Mouse (Mus musculus) limb, embryonic 12.5 days (tissue): ENCODE measurements around the gene Rasl12. TPM values are rescaled to one million over a fixed set of nuclear protein-coding genes. Genes with fewer than 3 reads are reported as not detected.
A peak's percentile ranks its signal among the peaks of the same experiment; 100 is the strongest.

Experiments
- ATAC-seq: fragments of 200-750 bp; cut with Nextera tagmentation; 2 replicates; pipeline ENCODE4 v1.8.0; 2017; ENCODE audit warnings: low read depth, moderate TSS enrichment; ENCODE audit not compliant: insufficient number of reproducible peaks, insufficient read depth, low FRiP score, low TSS enrichment
- H3K27ac ChIP-seq: fragments of 300-500 bp; sonication (generic); 2 replicates; pipeline ENCODE4 v1.5.1; 2016; ENCODE audit warnings: mild to moderate bottlenecking, moderate library complexity
- H3K27me3 ChIP-seq: fragments of 300-500 bp; sonication (generic); 2 replicates; pipeline ENCODE4 v1.6.1; 2016; ENCODE audit warnings: mild to moderate bottlenecking, moderate library complexity
- H3K36me3 ChIP-seq: fragments of 300-500 bp; sonication (generic); 2 replicates; pipeline ENCODE4 v1.6.1; 2016; ENCODE audit warnings: mild to moderate bottlenecking, moderate library complexity
- H3K4me1 ChIP-seq: fragments of 300-500 bp; sonication (generic); replicated peaks from 2 replicates; pipeline ENCODE4 v1.6.1; 2016
- H3K4me2 ChIP-seq: fragments of 300-500 bp; sonication (generic); 2 replicates; pipeline ENCODE4 v1.6.1; 2016; ENCODE audit warnings: mild to moderate bottlenecking, moderate library complexity
- H3K4me3 ChIP-seq: fragments of 300-500 bp; sonication (generic); replicated peaks from 2 replicates; pipeline ENCODE4 v1.5.1; 2016; ENCODE audit warnings: mild to moderate bottlenecking
- H3K9ac ChIP-seq: fragments of 300-500 bp; sonication (generic); replicated peaks from 2 replicates; pipeline ENCODE4 v1.6.1; 2016; ENCODE audit warnings: mild to moderate bottlenecking, moderate library complexity
- H3K9me3 ChIP-seq: fragments of 300-500 bp; sonication (generic); 2 replicates; pipeline ENCODE4 v1.6.1; 2016; ENCODE audit warnings: mild to moderate bottlenecking, moderate library complexity
- WGBS: fragments of 180-500 bp; shearing (Covaris S2); methylation state at CpG from one replicate; pipeline ENCODE4 v1.1.7; 2016; 5-methylcytosine and 5-hydroxymethylcytosine counted together
- polyA plus RNA-seq: library from polyadenylated mRNA; unstranded; fragments of >200 nt; fragmentation: Nextera tagmentation; extraction: Ambion mirVana; gene quantifications from 2 replicates; pipeline ENCODE4 v1.2.1, GENCODE M21; 2016

Rasl12 gene
- polyA plus RNA-seq: 9.4 and 10.4 TPM in 2 replicates

GRCm38 (mm10) chr9:65398279-65398678, at the start of gene Rasl12:
TSS of gene Rasl12 (plus strand) at chr9:65398506.
- ATAC-seq: peak; percentile 87
- WGBS: under 1% methylated on average over 24 of the region's 24 CpGs

GRCm38 (mm10) chr9:65353251-65353650, 45.1 kb upstream of the Rasl12 start:
- peaks cover 38% of the 10 kb centered on the region for H3K36me3 ChIP-seq
- no peak overlapping the region for H3K9ac ChIP-seq
- no peaks in the 10 kb centered on the region for H3K9me3 ChIP-seq
- peaks cover 1% of the 10 kb centered on the region; the same call in 1 of the 2 replicates for H3K4me1 ChIP-seq
- H3K27me3 ChIP-seq: no peaks in the 10 kb centered on the region
- H3K4me3 ChIP-seq: no peak overlapping the region
- H3K27ac ChIP-seq: no peak overlapping the region
- no peak for ATAC-seq
- 88% methylated on average over 5 of the region's 5 CpGs for WGBS
- H3K4me2 ChIP-seq: no peak overlapping the region

More at GRCm38 (mm10) chr9:65398279-65398678, at the start of gene Rasl12:
- H3K9ac ChIP-seq: peak within 1 kb of the TSS; percentile 71
- H3K27me3 ChIP-seq: peaks cover 5% of the 10 kb centered on the region
- no peaks in the 10 kb centered on the region for H3K9me3 ChIP-seq
- H3K4me1 ChIP-seq: peaks cover 11% of the 10 kb centered on the region; the same call in 1 of the 2 replicates
- peak within 1 kb of the TSS; percentile 64 for H3K4me3 ChIP-seq
- no peaks in the 10 kb centered on the region for H3K36me3 ChIP-seq
- peak within 1 kb of the TSS; percentile 81 for H3K4me2 ChIP-seq
- H3K27ac ChIP-seq: no peak within 1 kb of the TSS

- H3K9me3 ChIP-seq: no peaks in the 10 kb centered on the region
- H3K9ac ChIP-seq: no peak overlapping the region
- no peaks in the 10 kb centered on the region for H3K27me3 ChIP-seq
- H3K4me1 ChIP-seq: no peaks in the 10 kb centered on the region
- 86% methylated on average over 7 of the region's 7 CpGs for WGBS
- H3K36me3 ChIP-seq: peaks cover 70% of the 10 kb centered on the region
- H3K27ac ChIP-seq: no peak overlapping the region
- H3K4me3 ChIP-seq: no peak overlapping the region
- no peak for ATAC-seq
- H3K4me2 ChIP-seq: no peak overlapping the region
Measured at GRCm38 (mm10) chr9:65356561-65356960, 41.7 kb upstream of the Rasl12 start.

- H3K27ac ChIP-seq: no peak overlapping the region
- H3K9ac ChIP-seq: no peak overlapping the region
- WGBS: 98% methylated on average over 2 of the region's 2 CpGs
- H3K27me3 ChIP-seq: no peaks in the 10 kb centered on the region
- H3K4me1 ChIP-seq: no peaks in the 10 kb centered on the region
- H3K9me3 ChIP-seq: no peaks in the 10 kb centered on the region
- peaks cover 74% of the 10 kb centered on the region for H3K36me3 ChIP-seq
- no peak overlapping the region for H3K4me2 ChIP-seq
- ATAC-seq: no peak
- H3K4me3 ChIP-seq: no peak overlapping the region
Measured at GRCm38 (mm10) chr9:65356971-65357370, 41.3 kb upstream of the Rasl12 start.

- Histone ChIP-seq H3K36me3 (peaks cover 76% of the 10 kb centered on the region), H3K27ac (no peak overlapping the region), H3K27me3 (no peaks in the 10 kb centered on the region), H3K9me3 (no peaks in the 10 kb centered on the region), H3K4me2 (no peak overlapping the region), H3K4me1 (no peaks in the 10 kb centered on the region), H3K4me3 (no peak overlapping the region), H3K9ac (no peak overlapping the region)
- WGBS: 91% methylated on average over 1 of the region's 1 CpGs
- no peak for ATAC-seq
Measured at GRCm38 (mm10) chr9:65358956-65359480, 39.3 kb upstream of the Rasl12 start.

- no peaks in the 10 kb centered on the region for H3K27me3 ChIP-seq
- H3K9me3 ChIP-seq: no peaks in the 10 kb centered on the region
- H3K36me3 ChIP-seq: peaks cover 63% of the 10 kb centered on the region
- no peak for ATAC-seq
- no peak within 1 kb of the TSS for H3K4me3 ChIP-seq
- H3K27ac ChIP-seq: no peak within 1 kb of the TSS
- 95% methylated on average over 16 of the region's 16 CpGs for WGBS
- no peak within 1 kb of the TSS for H3K4me2 ChIP-seq
- no peak within 1 kb of the TSS for H3K9ac ChIP-seq
- H3K4me1 ChIP-seq: no peaks in the 10 kb centered on the region
Measured at GRCm38 (mm10) chr9:65360641-65361448, 37.5 kb upstream of the Rasl12 start, which contains the start of gene Ubap1l. TSS of gene Ubap1l (plus strand) at chr9:65361041.

GRCm38 (mm10) chr9:65363684-65364083, 34.6 kb upstream of the Rasl12 start:
- 54% methylated on average over 9 of the region's 9 CpGs for WGBS
- Histone ChIP-seq H3K27me3 (no peaks in the 10 kb centered on the region), H3K9ac (no peak overlapping the region), H3K9me3 (no peaks in the 10 kb centered on the region), H3K4me3 (no peak overlapping the region), H3K4me1 (no peaks in the 10 kb centered on the region), H3K36me3 (peaks cover 41% of the 10 kb centered on the region), H3K4me2 (no peak overlapping the region), H3K27ac (no peak overlapping the region)
- no peak for ATAC-seq

- no peaks in the 10 kb centered on the region for H3K27me3 ChIP-seq
- no peaks in the 10 kb centered on the region for H3K9me3 ChIP-seq
- H3K9ac ChIP-seq: no peak overlapping the region
- no peak overlapping the region for H3K4me2 ChIP-seq
- H3K4me1 ChIP-seq: no peaks in the 10 kb centered on the region
- H3K36me3 ChIP-seq: peaks cover 22% of the 10 kb centered on the region
- ATAC-seq: no peak
- H3K4me3 ChIP-seq: no peak overlapping the region
- H3K27ac ChIP-seq: no peak overlapping the region
- 91% methylated on average over 7 of the region's 7 CpGs for WGBS
Measured at GRCm38 (mm10) chr9:65365721-65366120, 32.6 kb upstream of the Rasl12 start.

GRCm38 (mm10) chr9:65371756-65372155, 26.6 kb upstream of the Rasl12 start:
- Histone ChIP-seq H3K4me1 (no peaks in the 10 kb centered on the region; the same call in 1 of the 2 replicates), H3K9me3 (no peaks in the 10 kb centered on the region), H3K9ac (no peak overlapping the region), H3K27me3 (no peaks in the 10 kb centered on the region), H3K4me2 (no peak overlapping the region), H3K27ac (no peak overlapping the region), H3K36me3 (peaks cover 10% of the 10 kb centered on the region), H3K4me3 (no peak overlapping the region)
- 78% methylated on average over 24 of the region's 24 CpGs for WGBS
- no peak for ATAC-seq

GRCm38 (mm10) chr9:65372449-65372848, 25.9 kb upstream of the Rasl12 start:
- no peaks in the 10 kb centered on the region; the same call in 1 of the 2 replicates for H3K4me1 ChIP-seq
- no peak overlapping the region for H3K4me2 ChIP-seq
- no peak overlapping the region for H3K4me3 ChIP-seq
- no peak overlapping the region for H3K27ac ChIP-seq
- H3K9me3 ChIP-seq: no peaks in the 10 kb centered on the region
- no peak for ATAC-seq
- H3K9ac ChIP-seq: no peak overlapping the region
- WGBS: 72% methylated on average over 4 of the region's 4 CpGs
- peaks cover 16% of the 10 kb centered on the region for H3K36me3 ChIP-seq
- no peaks in the 10 kb centered on the region for H3K27me3 ChIP-seq

GRCm38 (mm10) chr9:65374468-65375162, 23.7 kb upstream of the Rasl12 start:
- 0 out of 2 replicates have a peak overlapping the region, but pooled peaks have one; percentile 29 for H3K27ac ChIP-seq
- no peak overlapping the region for H3K4me2 ChIP-seq
- H3K9me3 ChIP-seq: no peaks in the 10 kb centered on the region
- no peaks in the 10 kb centered on the region for H3K27me3 ChIP-seq
- 54% methylated on average over 5 of the region's 5 CpGs for WGBS
- H3K4me3 ChIP-seq: no peak overlapping the region
- H3K36me3 ChIP-seq: peaks cover 21% of the 10 kb centered on the region
- ATAC-seq: no peak
- H3K9ac ChIP-seq: no peak overlapping the region
- no peaks in the 10 kb centered on the region; the same call in 1 of the 2 replicates for H3K4me1 ChIP-seq
